ENCODE assay signal across 14 mouse cellular contexts in the genomic region with DNA sequence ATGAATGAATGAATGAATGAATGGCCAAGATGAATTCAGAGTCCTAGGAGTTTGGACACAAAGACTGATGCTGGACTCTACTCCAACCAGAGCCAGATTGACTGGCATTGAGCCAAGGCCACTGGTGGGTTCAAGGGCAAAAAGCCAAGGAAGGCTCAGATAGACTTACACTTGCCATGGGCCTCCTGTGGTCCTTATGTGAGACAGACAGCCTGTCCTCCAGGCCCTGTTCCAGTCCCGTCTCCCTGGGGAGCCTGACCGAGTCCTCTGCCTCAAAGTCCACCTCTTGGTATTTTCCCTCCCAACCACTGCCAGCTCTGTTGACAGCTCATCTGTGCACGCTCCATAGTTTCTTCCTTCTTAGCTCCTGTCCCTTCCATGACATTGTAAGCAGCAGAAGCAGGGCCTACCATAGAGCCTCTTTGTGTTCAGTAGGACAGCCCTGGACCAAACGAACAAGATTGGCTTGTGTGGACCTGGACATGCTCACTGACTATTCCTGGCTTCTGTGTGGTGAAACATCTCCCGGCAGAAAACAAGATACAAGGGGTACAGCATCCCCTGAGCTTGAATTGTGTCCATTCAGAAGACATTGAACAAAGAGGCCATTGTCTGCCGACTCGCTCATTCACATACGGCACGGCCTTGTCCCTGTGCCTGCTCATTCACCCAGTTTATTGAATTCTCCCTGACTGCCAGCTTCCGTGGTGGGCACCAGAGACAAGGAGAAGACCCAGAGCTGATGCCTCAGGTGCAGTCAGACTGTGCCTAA. TPM values are rescaled to one million over a fixed set of nuclear protein-coding genes. Genes with fewer than 3 reads are reported as not detected.
DNase-seq lines count a peak whose midpoint lies in the region; ATAC-seq and TF ChIP-seq lines count a peak whose summit lies in the region.
"Had no signal": no experiment of that assay in that cellular context is flagged by ENCODE, and none has a peak within 500 bp of the region (broad histone marks: within the 10 kb centered on the region; RNA-seq: fewer than 3 reads in every experiment).

No protein-coding gene starts in this region.

- H3K9ac ChIP-seq in forebrain, embryonic 14.5 days (ENCODE audit: low read length) = no peak overlapping the region
- no peak overlapping the region for H3K9ac ChIP-seq in lung, embryonic 14.5 days
- H3K9ac ChIP-seq in hindbrain, embryonic 15.5 days = no peak overlapping the region
- H3K9ac ChIP-seq: neural tube, embryonic 12.5 days had no signal

- no peak overlapping the region for H3K4me3 ChIP-seq in forebrain, embryonic 14.5 days (ENCODE audit: low read depth, low read length)
- H3K4me3 ChIP-seq in forebrain, embryonic 10.5 days = no peak overlapping the region
- no peak overlapping the region for H3K4me3 ChIP-seq in lung, embryonic 14.5 days (ENCODE audit: low read depth, low read length)
- H3K4me3 ChIP-seq in lung, adult 2 months (replicated peaks; ENCODE audit: extremely low read depth, low read depth, low read length) = no peak overlapping the region
- no peak overlapping the region for H3K4me3 ChIP-seq in hindbrain, embryonic 15.5 days
- H3K4me3 ChIP-seq: gastrocnemius, adult 2 months; neural tube, embryonic 12.5 days had no signal

- H3K36me3 ChIP-seq in forebrain, embryonic 14.5 days (ENCODE audit: control insufficient read depth, insufficient read depth, low read length) = no peaks in the 10 kb centered on the region
- no peaks in the 10 kb centered on the region for H3K36me3 ChIP-seq in forebrain, embryonic 10.5 days (replicated peaks)
- H3K36me3 ChIP-seq in lung, embryonic 14.5 days (ENCODE audit: insufficient read depth) = no peaks in the 10 kb centered on the region
- H3K36me3 ChIP-seq in hindbrain, embryonic 15.5 days = no peaks in the 10 kb centered on the region
- H3K36me3 ChIP-seq: neural tube, embryonic 12.5 days had no signal

- peak; percentile 43 for DNase-seq in forebrain, embryonic 14.5 days (ENCODE audit: low spot score)
- DNase-seq in forebrain, embryonic 10.5 days (ENCODE audit: extremely low spot score, low spot score) = no peak
- DNase-seq in lung, embryonic 14.5 days = peak; percentile 18
- DNase-seq in lung, adult 2 months = no peak
- DNase-seq in cerebellum, adult 11-12 months = peak; percentile 74
- no peak for DNase-seq in gastrocnemius, adult 8-10 months (ENCODE audit: low spot score in 2 of 2)
- DNase-seq in T-cell, adult 2 months (ENCODE audit: low spot score) = no peak
- DNase-seq: gastrocnemius, adult 2 months; heart, postnatal 36 days had no signal

- H3K27me3 ChIP-seq in forebrain, embryonic 14.5 days (replicated peaks; ENCODE audit: control insufficient read depth, insufficient read depth, low read length) = no peaks in the 10 kb centered on the region
- H3K27me3 ChIP-seq in forebrain, embryonic 10.5 days (ENCODE audit: poor library complexity, severe bottlenecking) = no peaks in the 10 kb centered on the region
- no peaks in the 10 kb centered on the region for H3K27me3 ChIP-seq in lung, embryonic 14.5 days (ENCODE audit: insufficient read depth, low read length)
- no peaks in the 10 kb centered on the region for H3K27me3 ChIP-seq in hindbrain, embryonic 15.5 days
- H3K27me3 ChIP-seq: neural tube, embryonic 12.5 days had no signal

- no peak for ATAC-seq in forebrain, embryonic 14.5 days
- ATAC-seq in lung, embryonic 14.5 days (ENCODE audit: insufficient read depth) = no peak
- ATAC-seq in hindbrain, embryonic 15.5 days (ENCODE audit: low FRiP score, low read depth) = peak; percentile 67
- ATAC-seq: lung, postnatal 0 days had no signal

- no peak for TF ChIP-seq CTCF in lung, embryonic 14.5 days (IDR thresholded peaks at IDR 0.05; ENCODE audit: low read depth)
- TF ChIP-seq CTCF in lung, adult 2 months (IDR thresholded peaks at IDR 0.05; ENCODE audit: insufficient read depth, low read length) = no peak

- WGBS in forebrain, embryonic 14.5 days = 27% methylated on average over 10 of the region's 10 CpGs
- 55% methylated on average over 10 of the region's 10 CpGs for WGBS in forebrain, embryonic 10.5 days
- WGBS in lung, embryonic 14.5 days = 71% methylated on average over 10 of the region's 10 CpGs
- 81% methylated on average over 10 of the region's 10 CpGs for WGBS in lung, adult 2 months
- WGBS in hindbrain, embryonic 15.5 days = 18% methylated on average over 10 of the region's 10 CpGs

- no peak overlapping the region for H3K27ac ChIP-seq in forebrain, embryonic 14.5 days (ENCODE audit: low read depth, low read length)
- no peak overlapping the region for H3K27ac ChIP-seq in forebrain, embryonic 10.5 days
- H3K27ac ChIP-seq in lung, embryonic 14.5 days (ENCODE audit: low read depth) = no peak overlapping the region
- peak overlapping the region; percentile 47 for H3K27ac ChIP-seq in hindbrain, embryonic 15.5 days (replicated peaks)
- H3K27ac ChIP-seq: gastrocnemius, adult 2 months; neural tube, embryonic 12.5 days had no signal

- H3K4me1 ChIP-seq in forebrain, embryonic 14.5 days (ENCODE audit: control insufficient read depth, insufficient read depth, low read length) = 0 out of 2 replicates have a peak, but pooled peaks cover 3% of the 10 kb centered on the region
- H3K4me1 ChIP-seq in forebrain, embryonic 10.5 days = peaks cover 10% of the 10 kb centered on the region
- H3K4me1 ChIP-seq in lung, embryonic 14.5 days (ENCODE audit: insufficient read depth) = no peaks in the 10 kb centered on the region
- no peaks in the 10 kb centered on the region for H3K4me1 ChIP-seq in lung, adult 2 months (ENCODE audit: control insufficient read depth, insufficient read depth, low read length)
- H3K4me1 ChIP-seq in hindbrain, embryonic 15.5 days (replicated peaks) = peaks cover 11% of the 10 kb centered on the region

- H3K9me3 ChIP-seq in forebrain, embryonic 14.5 days (replicated peaks; ENCODE audit: control insufficient read depth, low read length) = no peaks in the 10 kb centered on the region
- no peaks in the 10 kb centered on the region for H3K9me3 ChIP-seq in forebrain, embryonic 10.5 days
- H3K9me3 ChIP-seq in lung, embryonic 14.5 days (ENCODE audit: low read depth, low read length) = no peaks in the 10 kb centered on the region
- no peaks in the 10 kb centered on the region for H3K9me3 ChIP-seq in hindbrain, embryonic 15.5 days
- H3K9me3 ChIP-seq: neural tube, embryonic 12.5 days had no signal

- no peak for TF ChIP-seq POLR2A in lung, adult 2 months (IDR thresholded peaks at IDR 0.05; ENCODE audit: borderline replicate concordance, extremely low read depth, low read depth, low read length)

- no peak overlapping the region for H3K4me2 ChIP-seq in forebrain, embryonic 14.5 days (ENCODE audit: low read length)
- H3K4me2 ChIP-seq in lung, embryonic 14.5 days = no peak overlapping the region
- no peak overlapping the region for H3K4me2 ChIP-seq in hindbrain, embryonic 15.5 days
- H3K4me2 ChIP-seq: neural tube, embryonic 12.5 days had no signal

RNA-seq across cellular contexts. Expression of gene Med31, which starts 10.8 kb away (rescaled TPM):
- 64.7 and 69.6 TPM in 2 replicates for polyA plus RNA-seq in forebrain, embryonic 14.5 days (2014; fragmentation: Nextera tagmentation; extraction: Ambion mirVana)
- 44.8 and 47.1 TPM in 2 replicates for polyA plus RNA-seq in forebrain, embryonic 10.5 days (2016; fragmentation: Nextera tagmentation; extraction: Ambion mirVana)
- polyA plus RNA-seq in lung, embryonic 14.5 days (2014; fragmentation: Nextera tagmentation; extraction: Ambion mirVana) = 38.9 and 40.6 TPM in 2 replicates
- 7.5 and 9.5 TPM in 2 replicates for polyA plus RNA-seq in lung, adult 2 months (2012; rRNA removed)
- polyA plus RNA-seq in hindbrain, embryonic 15.5 days (2015; fragmentation: Nextera tagmentation; extraction: Ambion mirVana) = 50.5 and 54.2 TPM in 2 replicates
- 1 to 10 TPM; 5.2 to 7.5 (median 6.5) TPM for total RNA-seq in gastrocnemius, adult 8-10 months (2022)

RNA-seq across cellular contexts. Expression of gene Txndc17, which starts 18.9 kb away (rescaled TPM):
- polyA plus RNA-seq in forebrain, embryonic 14.5 days (2014; fragmentation: Nextera tagmentation; extraction: Ambion mirVana) = 118 and 131 TPM in 2 replicates
- polyA plus RNA-seq in forebrain, embryonic 10.5 days (2016; fragmentation: Nextera tagmentation; extraction: Ambion mirVana) = 172 and 176 TPM in 2 replicates
- 182 and 190 TPM in 2 replicates for polyA plus RNA-seq in lung, embryonic 14.5 days (2014; fragmentation: Nextera tagmentation; extraction: Ambion mirVana)
- 36.0 and 53.8 TPM in 2 replicates for polyA plus RNA-seq in lung, adult 2 months (2012; rRNA removed)
- 147 and 155 TPM in 2 replicates for polyA plus RNA-seq in hindbrain, embryonic 15.5 days (2015; fragmentation: Nextera tagmentation; extraction: Ambion mirVana)
- 10 to 100 TPM; 25.3 to 37.6 (median 29.8) TPM for total RNA-seq in gastrocnemius, adult 8-10 months (2022)

RNA-seq across cellular contexts. Expression of gene 4933427D14Rik, which starts 18.9 kb away (rescaled TPM):
- 12.8 and 19.9 TPM in 2 replicates for polyA plus RNA-seq in forebrain, embryonic 14.5 days (2014; fragmentation: Nextera tagmentation; extraction: Ambion mirVana)
- polyA plus RNA-seq in forebrain, embryonic 10.5 days (2016; fragmentation: Nextera tagmentation; extraction: Ambion mirVana) = 16.2 and 16.4 TPM in 2 replicates
- 14.3 and 18.3 TPM in 2 replicates for polyA plus RNA-seq in lung, embryonic 14.5 days (2014; fragmentation: Nextera tagmentation; extraction: Ambion mirVana)
- 4.1 and 5.1 TPM in 2 replicates for polyA plus RNA-seq in lung, adult 2 months (2012; rRNA removed)
- 16.3 and 20.5 TPM in 2 replicates for polyA plus RNA-seq in hindbrain, embryonic 15.5 days (2015; fragmentation: Nextera tagmentation; extraction: Ambion mirVana)
- 1 to 10 TPM; 1.0 to 2.6 (median 1.6) TPM for total RNA-seq in gastrocnemius, adult 8-10 months (2022)

RNA-seq across cellular contexts. Expression of gene Gm43951, which starts 19.6 kb away (rescaled TPM):
- polyA plus RNA-seq in forebrain, embryonic 14.5 days (2014; fragmentation: Nextera tagmentation; extraction: Ambion mirVana) = 0.07 and 0.15 TPM in 2 replicates
- 0.42 and 0.52 TPM in 2 replicates for polyA plus RNA-seq in forebrain, embryonic 10.5 days (2016; fragmentation: Nextera tagmentation; extraction: Ambion mirVana)
- not detected in 2 replicates for polyA plus RNA-seq in lung, embryonic 14.5 days (2014; fragmentation: Nextera tagmentation; extraction: Ambion mirVana)
- polyA plus RNA-seq in lung, adult 2 months (2012; rRNA removed) = 0.20 and 0.32 TPM in 2 replicates
- polyA plus RNA-seq in hindbrain, embryonic 15.5 days (2015; fragmentation: Nextera tagmentation; extraction: Ambion mirVana) = 1.5 and 1.6 TPM in 2 replicates
- total RNA-seq in gastrocnemius, adult 8-10 months (2022) = under 1 TPM in 1 of 4 experiments, not detected in 3; 0.16 TPM

RNA-seq across cellular contexts. Expression of gene Slc13a5, which starts 40.8 kb away (rescaled TPM):
- 0.24 and 0.51 TPM in 2 replicates for polyA plus RNA-seq in forebrain, embryonic 14.5 days (2014; fragmentation: Nextera tagmentation; extraction: Ambion mirVana)
- 0.20 TPM in 1 of 2 replicates, not detected in the other for polyA plus RNA-seq in forebrain, embryonic 10.5 days (2016; fragmentation: Nextera tagmentation; extraction: Ambion mirVana)
- polyA plus RNA-seq in lung, embryonic 14.5 days (2014; fragmentation: Nextera tagmentation; extraction: Ambion mirVana) = not detected in 2 replicates
- polyA plus RNA-seq in lung, adult 2 months (2012; rRNA removed) = not detected in 2 replicates
- 1.9 and 2.0 TPM in 2 replicates for polyA plus RNA-seq in hindbrain, embryonic 15.5 days (2015; fragmentation: Nextera tagmentation; extraction: Ambion mirVana)
- total RNA-seq in gastrocnemius, adult 8-10 months (2022) = not detected
- total RNA-seq: gastrocnemius, adult 2 months; heart, postnatal 36 days had no signal
- polyA plus RNA-seq: embryonic facial prominence, embryonic 11.5 days; lung, postnatal 0 days; thymus, postnatal 0 days had no signal

Comparison
In these comparisons a context has a peak if more than half of its experiments do, and no peak if none do; other contexts are left out.
1. DNase-seq: peak in forebrain, embryonic 14.5 days (single experiment), lung, embryonic 14.5 days (single experiment) and cerebellum, adult 11-12 months (single experiment); none in forebrain, embryonic 10.5 days (single experiment), lung, adult 2 months (single experiment), gastrocnemius, adult 8-10 months (0 of 2) and T-cell, adult 2 months (single experiment).